Mouse (Mus musculus) liver, embryonic 14.5 days (tissue): ENCODE measurements around the gene Isg20l2.

Experiments used
- CTCF ChIP-seq: IDR thresholded peaks from 2 replicates; pipeline ENCODE4 v1.5.1; 2016; ENCODE audit warnings: antibody characterized with exemption, low read depth, control low read depth
- EP300 ChIP-seq: IDR thresholded peaks from 2 replicates; pipeline ENCODE4 v1.6.1; 2016; ENCODE audit warnings: antibody characterized with exemption, low read depth

- TF ChIP-seq CTCF (no peak), EP300 (no peak)
Observed at GRCm38 (mm10) chr3:87935201-87935600, 5.1 kb downstream of the Isg20l2 start.
